Mouse (Mus musculus): ENCODE data around the gene Tmcc2.

The Tmcc2 gene

GRCm38 (mm10) chr1:132389886-132390585 is 1.0 kb downstream of the Tmcc2 start:
- DNase-seq, result peak; percentile 66

- no peak for DNase-seq
Observed at GRCm38 (mm10) chr1:132388813-132389803, 2.0 kb downstream of the Tmcc2 start.

- DNase-seq, result no peak
Observed at GRCm38 (mm10) chr1:132387943-132388342, 3.1 kb downstream of the Tmcc2 start.

- no peak for DNase-seq
Observed at GRCm38 (mm10) chr1:132386266-132386665, 4.8 kb downstream of the Tmcc2 start.

GRCm38 (mm10) chr1:132385711-132386110 is 5.4 kb downstream of the Tmcc2 start:
- DNase-seq, result no peak

GRCm38 (mm10) chr1:132385266-132385665 is 5.8 kb downstream of the Tmcc2 start:
- DNase-seq, result no peak

GRCm38 (mm10) chr1:132384001-132384554 is 7.0 kb downstream of the Tmcc2 start:
- DNase-seq, result no peak

- DNase-seq, result no peak
Observed at GRCm38 (mm10) chr1:132381929-132382328, 9.2 kb downstream of the Tmcc2 start.

GRCm38 (mm10) chr1:132380550-132381100 is 10.5 kb downstream of the Tmcc2 start:
- DNase-seq, result no peak

- no peak for DNase-seq
Observed at GRCm38 (mm10) chr1:132377811-132378210, 13.3 kb downstream of the Tmcc2 start.

GRCm38 (mm10) chr1:132377055-132377365 is 14.1 kb downstream of the Tmcc2 start:
- no peak for DNase-seq

- DNase-seq, result no peak
Observed at GRCm38 (mm10) chr1:132376211-132377054, 14.6 kb downstream of the Tmcc2 start.

- DNase-seq, result no peak
Observed at GRCm38 (mm10) chr1:132375256-132375655, 15.8 kb downstream of the Tmcc2 start.

- DNase-seq, result no peak
Observed at GRCm38 (mm10) chr1:132374873-132375244, 16.2 kb downstream of the Tmcc2 start.

- peak; percentile 88 for DNase-seq
Observed at GRCm38 (mm10) chr1:132374140-132374872, 16.8 kb downstream of the Tmcc2 start.

- peak; percentile 48 for DNase-seq
Observed at GRCm38 (mm10) chr1:132372896-132373534, 18.1 kb downstream of the Tmcc2 start.

GRCm38 (mm10) chr1:132372354-132372753 is 18.7 kb downstream of the Tmcc2 start:
- DNase-seq, result no peak

- no peak for DNase-seq
Observed at GRCm38 (mm10) chr1:132371298-132372081, 19.6 kb downstream of the Tmcc2 start.

- DNase-seq, result no peak
Observed at GRCm38 (mm10) chr1:132370681-132371173, 20.4 kb downstream of the Tmcc2 start.
